Mouse (Mus musculus): ENCODE results near the gene Arhgef39. TPM values are rescaled to one million over a fixed set of nuclear protein-coding genes. Genes with fewer than 3 reads are reported as not detected.

Gene Arhgef39
- polyA plus RNA-seq (2014; fragmentation: Illumina TruSeq; extraction: RNeasy Lipid Tissue Mini Kit (QIAGEN cat#74804); ENCODE audit: insufficient read depth, low read depth, low replicate concordance) = 2.2 TPM

GRCm38 (mm10) chr4:43499407-43500333 lies at the start of gene Arhgef39:
Gene Arhgef39 (minus strand): TSS chr4:43499695.

GRCm38 (mm10) chr4:43506536-43507185 lies 7.2 kb upstream of the Arhgef39 start, which contains the start of gene Car9:
Gene Car9 (plus strand): TSS chr4:43506966.

GRCm38 (mm10) chr4:43492821-43493185 lies 6.7 kb downstream of the Arhgef39 start, which contains the start of gene Ccdc107:
Gene Ccdc107 (plus strand): TSS chr4:43492900.

DNA sequence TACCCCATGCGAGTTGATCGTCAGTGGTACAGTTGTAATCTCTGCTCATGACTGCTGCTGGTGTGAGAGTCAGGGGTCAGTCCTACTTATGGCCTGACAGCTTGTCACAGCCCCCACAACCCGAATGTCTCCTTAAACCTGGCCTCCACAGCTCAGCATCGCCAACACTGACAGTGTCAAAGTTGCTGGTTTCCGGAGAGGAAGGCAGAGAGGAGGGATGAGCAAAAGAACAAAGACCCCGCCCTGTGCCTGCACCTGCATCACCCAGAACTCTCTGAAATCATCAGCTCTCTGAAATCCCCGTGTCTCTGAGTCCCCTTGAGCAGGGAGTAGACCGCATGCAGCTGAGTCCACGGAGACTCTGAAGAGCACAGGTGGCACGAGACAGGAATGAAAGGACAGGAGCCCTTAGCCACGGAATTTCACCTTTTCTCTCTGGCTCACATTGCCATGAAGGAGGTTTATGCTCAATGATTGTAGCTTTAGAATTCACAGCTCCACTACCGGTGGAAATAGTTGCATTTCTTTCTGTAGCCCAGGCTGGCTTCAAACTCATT lies 15.9 kb downstream of the Arhgef39 start, which contains the start of gene Sit1:
Gene Sit1 (minus strand): TSS at position 200 of the 557 bp plus-strand sequence.

DNA sequence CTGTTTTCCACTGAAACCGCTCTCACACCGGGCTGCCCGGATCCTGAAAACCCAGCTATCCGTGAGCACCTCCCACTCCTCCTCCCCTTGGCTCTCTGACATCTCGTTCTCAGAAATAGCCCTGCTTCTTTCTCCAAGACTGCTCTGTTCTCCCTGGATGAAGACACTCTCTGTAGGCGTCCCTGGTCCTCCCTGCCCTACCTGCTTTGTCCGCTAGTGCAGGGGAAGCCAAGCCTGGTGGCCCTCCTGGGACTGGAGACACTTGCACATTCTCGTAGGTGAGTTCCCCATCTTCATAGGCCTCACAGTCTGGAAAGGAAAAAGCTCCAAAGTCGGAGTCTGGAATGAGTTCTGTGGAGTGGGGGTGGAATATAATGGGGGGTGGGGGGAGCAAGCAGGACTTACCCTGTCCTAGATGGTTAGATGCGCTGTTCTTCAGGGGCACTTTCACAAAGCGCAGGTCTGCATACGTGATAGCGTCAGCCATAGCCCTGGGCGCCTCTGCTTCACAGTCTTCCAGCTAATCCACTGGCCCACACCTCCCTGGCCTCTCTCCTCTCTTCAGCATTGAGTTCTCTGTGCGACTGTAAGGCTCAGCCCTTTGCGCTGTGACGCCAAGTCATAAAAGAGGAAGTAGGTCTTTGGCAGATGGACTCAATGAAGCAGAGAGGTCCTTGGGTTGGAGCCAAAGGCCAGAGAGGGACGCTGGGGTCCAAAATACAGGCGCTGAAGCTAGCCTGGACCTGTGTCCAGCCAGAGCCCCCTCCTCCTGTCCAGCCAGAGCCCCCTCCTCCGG lies 45.3 kb downstream of the Arhgef39 start, which contains the start of gene Cd72:
Gene Cd72 (minus strand): TSS at position 588 of the 796 bp plus-strand sequence.

Other genes with a start within 250 kb of the Arhgef39 start
- 0.08 TPM for gene Atp8b5, start 232.5 kb downstream of the Arhgef39 start, polyA plus RNA-seq (2014; fragmentation: Illumina TruSeq; extraction: RNeasy Lipid Tissue Mini Kit (QIAGEN cat#74804); ENCODE audit: insufficient read depth, low read depth, low replicate concordance)
- 27.1 TPM for gene Rusc2, start 117.7 kb downstream of the Arhgef39 start, polyA plus RNA-seq (2014; fragmentation: Illumina TruSeq; extraction: RNeasy Lipid Tissue Mini Kit (QIAGEN cat#74804); ENCODE audit: insufficient read depth, low read depth, low replicate concordance)
- 7.8 TPM for gene Fam166b, start 70.6 kb downstream of the Arhgef39 start, polyA plus RNA-seq (2014; fragmentation: Illumina TruSeq; extraction: RNeasy Lipid Tissue Mini Kit (QIAGEN cat#74804); ENCODE audit: insufficient read depth, low read depth, low replicate concordance)
- gene Tesk1, start 57.8 kb downstream of the Arhgef39 start, polyA plus RNA-seq (2014; fragmentation: Illumina TruSeq; extraction: RNeasy Lipid Tissue Mini Kit (QIAGEN cat#74804); ENCODE audit: insufficient read depth, low read depth, low replicate concordance) = 23.0 TPM
- 11.9 TPM for gene Cd72, start 45.1 kb downstream of the Arhgef39 start, polyA plus RNA-seq (2014; fragmentation: Illumina TruSeq; extraction: RNeasy Lipid Tissue Mini Kit (QIAGEN cat#74804); ENCODE audit: insufficient read depth, low read depth, low replicate concordance)
- 1.3 TPM for gene Sit1, start 16.0 kb downstream of the Arhgef39 start, polyA plus RNA-seq (2014; fragmentation: Illumina TruSeq; extraction: RNeasy Lipid Tissue Mini Kit (QIAGEN cat#74804); ENCODE audit: insufficient read depth, low read depth, low replicate concordance)
- gene Ccdc107, start 6.8 kb downstream of the Arhgef39 start, polyA plus RNA-seq (2014; fragmentation: Illumina TruSeq; extraction: RNeasy Lipid Tissue Mini Kit (QIAGEN cat#74804); ENCODE audit: insufficient read depth, low read depth, low replicate concordance) = 80.3 TPM
- 0.59 TPM for gene Car9, start 7.3 kb upstream of the Arhgef39 start, polyA plus RNA-seq (2014; fragmentation: Illumina TruSeq; extraction: RNeasy Lipid Tissue Mini Kit (QIAGEN cat#74804); ENCODE audit: insufficient read depth, low read depth, low replicate concordance)
- gene Tpm2, start 24.1 kb upstream of the Arhgef39 start, polyA plus RNA-seq (2014; fragmentation: Illumina TruSeq; extraction: RNeasy Lipid Tissue Mini Kit (QIAGEN cat#74804); ENCODE audit: insufficient read depth, low read depth, low replicate concordance) = 156 TPM
- 49.2 TPM for gene Creb3, start 62.6 kb upstream of the Arhgef39 start, polyA plus RNA-seq (2014; fragmentation: Illumina TruSeq; extraction: RNeasy Lipid Tissue Mini Kit (QIAGEN cat#74804); ENCODE audit: insufficient read depth, low read depth, low replicate concordance)
- 47.0 TPM for gene Tln1, start 63.0 kb upstream of the Arhgef39 start, polyA plus RNA-seq (2014; fragmentation: Illumina TruSeq; extraction: RNeasy Lipid Tissue Mini Kit (QIAGEN cat#74804); ENCODE audit: insufficient read depth, low read depth, low replicate concordance)
- 8.9 TPM for gene Rgp1, start 79.0 kb upstream of the Arhgef39 start, polyA plus RNA-seq (2014; fragmentation: Illumina TruSeq; extraction: RNeasy Lipid Tissue Mini Kit (QIAGEN cat#74804); ENCODE audit: insufficient read depth, low read depth, low replicate concordance)
- gene Gba2, start 79.2 kb upstream of the Arhgef39 start, polyA plus RNA-seq (2014; fragmentation: Illumina TruSeq; extraction: RNeasy Lipid Tissue Mini Kit (QIAGEN cat#74804); ENCODE audit: insufficient read depth, low read depth, low replicate concordance) = 7.9 TPM
- not detected for gene Msmp, start 84.8 kb upstream of the Arhgef39 start, polyA plus RNA-seq (2014; fragmentation: Illumina TruSeq; extraction: RNeasy Lipid Tissue Mini Kit (QIAGEN cat#74804); ENCODE audit: insufficient read depth, low read depth, low replicate concordance)
- gene Npr2, start 132.2 kb upstream of the Arhgef39 start, polyA plus RNA-seq (2014; fragmentation: Illumina TruSeq; extraction: RNeasy Lipid Tissue Mini Kit (QIAGEN cat#74804); ENCODE audit: insufficient read depth, low read depth, low replicate concordance) = 36.3 TPM
- gene Spag8, start 153.9 kb upstream of the Arhgef39 start, polyA plus RNA-seq (2014; fragmentation: Illumina TruSeq; extraction: RNeasy Lipid Tissue Mini Kit (QIAGEN cat#74804); ENCODE audit: insufficient read depth, low read depth, low replicate concordance) = 4.8 TPM
- 96.7 TPM for gene Hint2, start 156.8 kb upstream of the Arhgef39 start, polyA plus RNA-seq (2014; fragmentation: Illumina TruSeq; extraction: RNeasy Lipid Tissue Mini Kit (QIAGEN cat#74804); ENCODE audit: insufficient read depth, low read depth, low replicate concordance)
- gene Tmem8b, start 169.3 kb upstream of the Arhgef39 start, polyA plus RNA-seq (2014; fragmentation: Illumina TruSeq; extraction: RNeasy Lipid Tissue Mini Kit (QIAGEN cat#74804); ENCODE audit: insufficient read depth, low read depth, low replicate concordance) = 2.8 TPM
- 0.08 TPM for gene Fam221b, start 169.4 kb upstream of the Arhgef39 start, polyA plus RNA-seq (2014; fragmentation: Illumina TruSeq; extraction: RNeasy Lipid Tissue Mini Kit (QIAGEN cat#74804); ENCODE audit: insufficient read depth, low read depth, low replicate concordance)
- gene Olfr70, start 201.1 kb upstream of the Arhgef39 start, polyA plus RNA-seq (2014; fragmentation: Illumina TruSeq; extraction: RNeasy Lipid Tissue Mini Kit (QIAGEN cat#74804); ENCODE audit: insufficient read depth, low read depth, low replicate concordance) = not detected
- gene Olfr71, start 210.6 kb upstream of the Arhgef39 start, polyA plus RNA-seq (2014; fragmentation: Illumina TruSeq; extraction: RNeasy Lipid Tissue Mini Kit (QIAGEN cat#74804); ENCODE audit: insufficient read depth, low read depth, low replicate concordance) = not detected
- 12.3 TPM for gene Hrct1, start 227.5 kb upstream of the Arhgef39 start, polyA plus RNA-seq (2014; fragmentation: Illumina TruSeq; extraction: RNeasy Lipid Tissue Mini Kit (QIAGEN cat#74804); ENCODE audit: insufficient read depth, low read depth, low replicate concordance)
- 4.6 TPM for gene Spaar, start 230.3 kb upstream of the Arhgef39 start, polyA plus RNA-seq (2014; fragmentation: Illumina TruSeq; extraction: RNeasy Lipid Tissue Mini Kit (QIAGEN cat#74804); ENCODE audit: insufficient read depth, low read depth, low replicate concordance)

All from lung, adult 10 weeks (tissue).